Mouse (Mus musculus) T-helper 1 cell (primary cell): Measurements from ENCODE around the gene Cers6.

Source experiments
- in situ Hi-C: fragments of 300-600 bp; cut with MboI, MseI; formaldehyde crosslinking; loops from one replicate; pipeline ENCODE4 v1.15.1; 2025; ENCODE audit warnings: high pct_unique_total_duplicates

Gene Cers6

GRCm38 (mm10) chr2:69015172-69015724 is 154.0 kb downstream of the Cers6 start:
- in situ Hi-C loops = no loop called here

GRCm38 (mm10) chr2:69015822-69016221 is 154.6 kb downstream of the Cers6 start:
- in situ Hi-C loops = no loop called here

GRCm38 (mm10) chr2:69019026-69019565 is 157.9 kb downstream of the Cers6 start:
- in situ Hi-C loops = no loop called here

GRCm38 (mm10) chr2:69019821-69020489 is 158.7 kb downstream of the Cers6 start:
- in situ Hi-C loops = loop anchor here (10.0 kb wide), 1 partner anchor 1325 kb away; no protein-coding TSS in a partner anchor

- in situ Hi-C loops = loop anchor here (10.0 kb wide), 1 partner anchor 1326 kb away; no protein-coding TSS in a partner anchor
These were observed 159.5 kb downstream of the Cers6 start for GRCm38 (mm10) chr2:69020636-69021310.

- in situ Hi-C loops = loop anchor here (10.0 kb wide), 1 partner anchor 1327 kb away; no protein-coding TSS in a partner anchor
These were observed 160.3 kb downstream of the Cers6 start for GRCm38 (mm10) chr2:69021516-69021915.

- in situ Hi-C loops = loop anchor here (10.0 kb wide), 1 partner anchor 1330 kb away; no protein-coding TSS in a partner anchor
These were observed 163.6 kb downstream of the Cers6 start for GRCm38 (mm10) chr2:69024856-69025255.

GRCm38 (mm10) chr2:69032562-69032961 is 171.3 kb downstream of the Cers6 start:
- in situ Hi-C loops = no loop called here

- in situ Hi-C loops = no loop called here
These were observed 174.2 kb downstream of the Cers6 start for GRCm38 (mm10) chr2:69035457-69035856.

- in situ Hi-C loops = no loop called here
These were observed 176.1 kb downstream of the Cers6 start for GRCm38 (mm10) chr2:69037362-69037761.

GRCm38 (mm10) chr2:69042327-69043106 is 181.3 kb downstream of the Cers6 start:
- in situ Hi-C loops = no loop called here

GRCm38 (mm10) chr2:69043431-69044118 is 182.3 kb downstream of the Cers6 start:
- in situ Hi-C loops = no loop called here

GRCm38 (mm10) chr2:69045926-69046325 is 184.7 kb downstream of the Cers6 start:
- in situ Hi-C loops = loop anchor here (5.0 kb wide), 1 partner anchor 479 kb away; no protein-coding TSS in a partner anchor

GRCm38 (mm10) chr2:69047297-69047696 is 186.1 kb downstream of the Cers6 start:
- in situ Hi-C loops = loop anchor here (5.0 kb wide), 1 partner anchor 480 kb away; no protein-coding TSS in a partner anchor

- in situ Hi-C loops = loop anchor here (5.0 kb wide), 1 partner anchor 481 kb away; no protein-coding TSS in a partner anchor
These were observed 186.6 kb downstream of the Cers6 start for GRCm38 (mm10) chr2:69047805-69048204.

- in situ Hi-C loops = loop anchor here (5.0 kb wide), 1 partner anchor 482 kb away; no protein-coding TSS in a partner anchor
These were observed 187.9 kb downstream of the Cers6 start for GRCm38 (mm10) chr2:69049179-69049578.

GRCm38 (mm10) chr2:69050189-69050588 is 188.9 kb downstream of the Cers6 start:
- in situ Hi-C loops = no loop called here

- in situ Hi-C loops = no loop called here
These were observed 190.4 kb downstream of the Cers6 start for GRCm38 (mm10) chr2:69051596-69051995.

GRCm38 (mm10) chr2:69053210-69053858 is 192.1 kb downstream of the Cers6 start:
- in situ Hi-C loops = no loop called here

GRCm38 (mm10) chr2:69054279-69054678 is 193.0 kb downstream of the Cers6 start:
- in situ Hi-C loops = no loop called here
